Mouse (Mus musculus): ENCODE data around the gene Dnajb4.

The Dnajb4 gene

GRCm38 (mm10) chr3:152171862-152172261, 38.2 kb downstream of the Dnajb4 start:
- no peak for DNase-seq (ENCODE audit: low spot score)

- DNase-seq (ENCODE audit: low spot score): no peak
Measured at GRCm38 (mm10) chr3:152171236-152171635, 38.9 kb downstream of the Dnajb4 start.

- DNase-seq (ENCODE audit: low spot score): no peak
Measured at GRCm38 (mm10) chr3:152170407-152170806, 39.7 kb downstream of the Dnajb4 start.

- DNase-seq (ENCODE audit: low spot score): no peak
Measured at GRCm38 (mm10) chr3:152168007-152168406, 42.1 kb downstream of the Dnajb4 start.

GRCm38 (mm10) chr3:152166699-152167451, 43.2 kb downstream of the Dnajb4 start:
- peak; percentile 49 for DNase-seq (ENCODE audit: low spot score)

- DNase-seq (ENCODE audit: low spot score): peak; percentile 29
Measured at GRCm38 (mm10) chr3:152166099-152166423, 44.0 kb downstream of the Dnajb4 start, which contains the start of gene Gipc2. TSS of gene Gipc2 (minus strand) at chr3:152166230.

- peak; percentile 59 for DNase-seq (ENCODE audit: low spot score)
Measured at GRCm38 (mm10) chr3:152165351-152166098, 44.6 kb downstream of the Dnajb4 start.

- DNase-seq (ENCODE audit: low spot score): no peak
Measured at GRCm38 (mm10) chr3:152165014-152165350, 45.1 kb downstream of the Dnajb4 start.

- no peak for DNase-seq (ENCODE audit: low spot score)
Measured at GRCm38 (mm10) chr3:152163320-152163719, 46.8 kb downstream of the Dnajb4 start.

GRCm38 (mm10) chr3:152160607-152161006, 49.5 kb downstream of the Dnajb4 start:
- DNase-seq (ENCODE audit: low spot score): no peak

- DNase-seq (ENCODE audit: low spot score): no peak
Measured at GRCm38 (mm10) chr3:152159321-152159720, 50.8 kb downstream of the Dnajb4 start.

- DNase-seq (ENCODE audit: low spot score): no peak
Measured at GRCm38 (mm10) chr3:152158344-152159291, 51.5 kb downstream of the Dnajb4 start.

- no peak for DNase-seq (ENCODE audit: low spot score)
Measured at GRCm38 (mm10) chr3:152156816-152157496, 53.1 kb downstream of the Dnajb4 start.

- no peak for DNase-seq (ENCODE audit: low spot score)
Measured at GRCm38 (mm10) chr3:152155296-152155948, 54.7 kb downstream of the Dnajb4 start.

GRCm38 (mm10) chr3:152154095-152154494, 56.0 kb downstream of the Dnajb4 start:
- DNase-seq (ENCODE audit: low spot score): no peak

GRCm38 (mm10) chr3:152153152-152153551, 57.0 kb downstream of the Dnajb4 start:
- DNase-seq (ENCODE audit: low spot score): no peak

GRCm38 (mm10) chr3:152152483-152152804, 57.7 kb downstream of the Dnajb4 start:
- no peak for DNase-seq (ENCODE audit: low spot score)

GRCm38 (mm10) chr3:152151725-152152482, 58.2 kb downstream of the Dnajb4 start:
- peak; percentile 18 for DNase-seq (ENCODE audit: low spot score)

- DNase-seq (ENCODE audit: low spot score): no peak
Measured at GRCm38 (mm10) chr3:152149863-152150262, 60.2 kb downstream of the Dnajb4 start.

- DNase-seq (ENCODE audit: low spot score): no peak
Measured at GRCm38 (mm10) chr3:152149449-152149848, 60.7 kb downstream of the Dnajb4 start.
